Mouse (Mus musculus) MEL (cell line): ENCODE measurements at regions not wholly inside any gene's neighbourhood (a gene's known extent, or its start where the extent isn't known, plus 50 kb on each side); places are given as distances from the start of the nearest gene placed in this dataset.

Experiments used
- DNase-seq: peaks from one replicate; pipeline ENCODE4 v3.0.0; 2011; ENCODE audit warnings: low read depth, low spot score
- H3K27ac ChIP-seq: 2 replicates; pipeline ENCODE4 v1.5.1; 2012; ENCODE audit warnings: low read depth, mild to moderate bottlenecking, control low read depth, low read length, moderate library complexity; ENCODE audit not compliant: control insufficient read depth
- H3K27me3 ChIP-seq, 2 experiments: fragments of 150-350 bp in 1 of 2; sonication (generic) in 1 of 2; 2 replicates each; pipeline ENCODE4 v1.6.1; 2012; ENCODE audit warnings: low read length in 2 of 2, mild to moderate bottlenecking in 2 of 2, improper control_type of control experiment in 1 of 2, moderate library complexity in 1 of 2; ENCODE audit not compliant: insufficient read depth in 2 of 2, control insufficient read depth in 1 of 2
- H3K36me3 ChIP-seq, 2 experiments: 2 replicates each; pipeline ENCODE4 v1.6.1; 2012 to 2014; ENCODE audit warnings: low read length in 2 of 2, improper control_type of control experiment in 1 of 2, inconsistent platforms in 1 of 2, mild to moderate bottlenecking in 1 of 2; ENCODE audit not compliant: insufficient read depth in 2 of 2, control insufficient read depth in 1 of 2
- H3K4me1 ChIP-seq, 2 experiments: fragments of 150-350 bp in 1 of 2; sonication (generic) in 1 of 2; 2 replicates each; pipeline ENCODE4 v1.6.1; 2012; ENCODE audit warnings: low read length in 2 of 2, improper control_type of control experiment in 1 of 2, mild to moderate bottlenecking in 1 of 2; ENCODE audit not compliant: insufficient read depth in 2 of 2, control insufficient read depth in 1 of 2
- H3K4me3 ChIP-seq, 2 experiments: fragments of 150-350 bp in 1 of 2; sonication (generic) in 1 of 2; 2 replicates each; pipeline ENCODE4 v1.5.1; 2012; ENCODE audit warnings: low read depth in 2 of 2, low read length in 2 of 2, mild to moderate bottlenecking in 2 of 2, moderate library complexity in 2 of 2, control low read depth in 1 of 2, improper control_type of control experiment in 1 of 2; ENCODE audit not compliant: control insufficient read depth in 1 of 2, insufficient read depth in 1 of 2
- H3K79me2 ChIP-seq: 2 replicates; pipeline ENCODE4 v1.6.1; 2012; ENCODE audit warnings: mild to moderate bottlenecking, low read length, moderate library complexity; ENCODE audit not compliant: control insufficient read depth, poor library complexity, insufficient read depth
- H3K9ac ChIP-seq: 2 replicates; pipeline ENCODE4 v1.6.1; 2012; ENCODE audit warnings: low read depth, mild to moderate bottlenecking, control low read depth, low read length, moderate library complexity; ENCODE audit not compliant: control insufficient read depth, poor library complexity, severe bottlenecking
- H3K9me3 ChIP-seq: fragments of 150-350 bp; sonication (generic); replicated peaks from 2 replicates; pipeline ENCODE4 v1.6.1; 2012; ENCODE audit warnings: mild to moderate bottlenecking, low read length, improper control_type of control experiment, moderate library complexity; ENCODE audit not compliant: insufficient read depth
- CTCF ChIP-seq, 3 experiments: IDR thresholded peaks in 2 of 3; conservative IDR thresholded peaks in 1 of 3; 2 replicates each; pipeline ENCODE4 v1.5.1; 2011 to 2012; ENCODE audit warnings: low read length in 3 of 3, low read depth in 2 of 3, mild to moderate bottlenecking in 2 of 3, improper control_type of control experiment in 1 of 3, inconsistent platforms in 1 of 3, mixed read lengths in 1 of 3, moderate library complexity in 1 of 3; ENCODE audit not compliant: control insufficient read depth in 1 of 3, insufficient read depth in 1 of 3, poor library complexity in 1 of 3, severe bottlenecking in 1 of 3
- E2F4 ChIP-seq: IDR thresholded peaks from 2 replicates; pipeline ENCODE4 v1.6.1; 2011; ENCODE audit warnings: low read depth, low read length, improper control_type of control experiment, borderline replicate concordance
- ELF1 ChIP-seq: IDR thresholded peaks from 2 replicates; pipeline ENCODE4 v1.6.1; 2014; ENCODE audit warnings: low read depth, mild to moderate bottlenecking, inconsistent platforms, low read length, improper control_type of control experiment, moderate library complexity
- EP300 ChIP-seq, 2 experiments: IDR thresholded peaks; 2 replicates each; pipeline ENCODE4 v1.6.1; 2011; ENCODE audit warnings: improper control_type of control experiment in 2 of 2, low read length in 2 of 2, low read depth in 1 of 2, mild to moderate bottlenecking in 1 of 2
- ETS1 ChIP-seq: IDR thresholded peaks from 2 replicates; pipeline ENCODE4 v1.6.1; 2012; ENCODE audit warnings: low read depth, mild to moderate bottlenecking, inconsistent platforms, low read length, improper control_type of control experiment, moderate library complexity
- JUND ChIP-seq: IDR thresholded peaks from 2 replicates; pipeline ENCODE4 v1.6.1; 2011; ENCODE audit warnings: low read depth, mild to moderate bottlenecking, improper control_type of control experiment, low read length
- MAFK ChIP-seq: IDR thresholded peaks from 2 replicates; pipeline ENCODE4 v1.6.1; 2011; ENCODE audit warnings: low read depth, mild to moderate bottlenecking, low read length, improper control_type of control experiment, borderline replicate concordance
- MAZ ChIP-seq: IDR thresholded peaks from 2 replicates; pipeline ENCODE4 v1.6.1; 2012; ENCODE audit warnings: low read depth, mild to moderate bottlenecking, inconsistent platforms, low read length, improper control_type of control experiment
- MEF2A ChIP-seq: IDR thresholded peaks from 2 replicates; pipeline ENCODE4 v1.6.1; 2014; ENCODE audit warnings: low read depth, mild to moderate bottlenecking, inconsistent platforms, low read length, improper control_type of control experiment; ENCODE audit not compliant: poor library complexity, insufficient replicate concordance, severe bottlenecking; ENCODE audit errors: extremely low read depth
- MXI1 ChIP-seq: IDR thresholded peaks from 2 replicates; pipeline ENCODE4 v1.6.1; 2011; ENCODE audit warnings: mild to moderate bottlenecking, low read depth, low read length, improper control_type of control experiment
- MYB ChIP-seq: IDR thresholded peaks from 2 replicates; pipeline ENCODE4 v1.6.1; 2011; ENCODE audit warnings: mild to moderate bottlenecking, low read depth, low read length, improper control_type of control experiment
- POLR2AphosphoS5 ChIP-seq: IDR thresholded peaks from 2 replicates; pipeline ENCODE4 v1.6.1; 2012; ENCODE audit warnings: low read depth, borderline replicate concordance, mild to moderate bottlenecking, inconsistent platforms, low read length, moderate library complexity, mixed read lengths
- RAD21 ChIP-seq: IDR thresholded peaks from 2 replicates; pipeline ENCODE4 v1.6.1; 2011; ENCODE audit warnings: mild to moderate bottlenecking, low read depth, low read length, improper control_type of control experiment
- SIN3A ChIP-seq: IDR thresholded peaks from 2 replicates; pipeline ENCODE4 v1.6.1; 2012; ENCODE audit warnings: low read length, improper control_type of control experiment, inconsistent platforms
- SMC3 ChIP-seq: IDR thresholded peaks from 2 replicates; pipeline ENCODE4 v1.6.1; 2011; ENCODE audit warnings: low read depth, low read length, improper control_type of control experiment
- TAL1 ChIP-seq: IDR thresholded peaks from 2 replicates; pipeline ENCODE4 v1.6.1; 2012; ENCODE audit warnings: mild to moderate bottlenecking, inconsistent platforms, low read length, moderate library complexity, mixed read lengths
- TBP ChIP-seq: IDR thresholded peaks from 2 replicates; pipeline ENCODE4 v1.8.0; 2011; ENCODE audit warnings: low read depth, low read length, improper control_type of control experiment
- TCF12 ChIP-seq: IDR thresholded peaks from 2 replicates; pipeline ENCODE4 v1.6.1; 2014; ENCODE audit warnings: low read depth, mild to moderate bottlenecking, inconsistent platforms, low read length, improper control_type of control experiment, moderate library complexity
- USF1 ChIP-seq: IDR thresholded peaks from 2 replicates; pipeline ENCODE4 v1.6.1; 2014; ENCODE audit warnings: low read depth, mild to moderate bottlenecking, inconsistent platforms, low read length, improper control_type of control experiment, moderate library complexity
- USF2 ChIP-seq, 2 experiments: IDR thresholded peaks; 2 replicates each; pipeline ENCODE4 v1.6.1; 2011 to 2012; ENCODE audit warnings: improper control_type of control experiment in 2 of 2, low read length in 2 of 2, borderline replicate concordance in 1 of 2, inconsistent platforms in 1 of 2, low read depth in 1 of 2, mild to moderate bottlenecking in 1 of 2; ENCODE audit not compliant: insufficient read depth in 1 of 2
- ZMIZ1 ChIP-seq: IDR thresholded peaks from 2 replicates; pipeline ENCODE4 v1.6.1; 2012; ENCODE audit warnings: low read depth, mild to moderate bottlenecking, inconsistent platforms, low read length, improper control_type of control experiment, moderate library complexity
- ZNF384 ChIP-seq: IDR thresholded peaks from 2 replicates; pipeline ENCODE4 v1.6.1; 2012; ENCODE audit warnings: low read depth, mild to moderate bottlenecking, inconsistent platforms, low read length, improper control_type of control experiment

DNA sequence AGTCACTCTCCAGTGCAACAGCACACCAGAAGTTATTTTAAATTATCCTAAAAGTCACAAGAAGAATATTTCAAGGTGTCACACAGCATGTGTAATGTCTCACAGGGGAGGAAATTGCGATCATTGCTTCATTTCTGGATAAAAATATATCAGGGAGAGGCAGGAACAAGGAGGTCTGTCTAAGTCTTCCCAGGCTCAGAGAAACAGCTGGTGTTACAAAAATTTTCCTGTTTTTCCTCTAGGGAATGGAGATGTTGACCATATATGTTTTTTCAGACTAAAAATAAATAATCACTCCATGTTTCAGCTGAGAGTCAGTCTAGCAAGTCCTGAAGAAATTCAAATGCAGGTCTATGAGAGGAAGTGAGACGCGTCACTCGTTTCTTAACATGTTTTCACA, 353.5 kb upstream of the Sphkap start:
- DNase-seq, result no peak
- no peak overlapping the region for H3K4me3 ChIP-seq
- H3K9ac ChIP-seq, result no peak overlapping the region
- H3K4me1 ChIP-seq, result no peaks in the 10 kb centered on the region
- no peak overlapping the region for H3K27ac ChIP-seq
- no peak for TF ChIP-seq MAFK
- TF ChIP-seq TCF12, result no peak
- no peak for TF ChIP-seq ZNF384
- no peak for TF ChIP-seq JUND
- TF ChIP-seq ETS1, result no peak
- no peak for TF ChIP-seq E2F4
- TF ChIP-seq ELF1, result no peak
- TF ChIP-seq MAZ, result no peak
- TF ChIP-seq ZMIZ1, result no peak
- TF ChIP-seq SIN3A, result no peak
- no peak for TF ChIP-seq MEF2A
- TF ChIP-seq EP300 (IDR thresholded peaks at IDR 0.05; ENCODE audit: low read depth in 1 of 2, low read length in 2 of 2), result no peak
- TF ChIP-seq TAL1, result no peak
- H3K79me2 ChIP-seq, result no peaks in the 10 kb centered on the region
- no peaks in the 10 kb centered on the region for H3K36me3 ChIP-seq
- H3K9me3 ChIP-seq, result no peaks in the 10 kb centered on the region
- H3K27me3 ChIP-seq, result no peaks in the 10 kb centered on the region

DNA sequence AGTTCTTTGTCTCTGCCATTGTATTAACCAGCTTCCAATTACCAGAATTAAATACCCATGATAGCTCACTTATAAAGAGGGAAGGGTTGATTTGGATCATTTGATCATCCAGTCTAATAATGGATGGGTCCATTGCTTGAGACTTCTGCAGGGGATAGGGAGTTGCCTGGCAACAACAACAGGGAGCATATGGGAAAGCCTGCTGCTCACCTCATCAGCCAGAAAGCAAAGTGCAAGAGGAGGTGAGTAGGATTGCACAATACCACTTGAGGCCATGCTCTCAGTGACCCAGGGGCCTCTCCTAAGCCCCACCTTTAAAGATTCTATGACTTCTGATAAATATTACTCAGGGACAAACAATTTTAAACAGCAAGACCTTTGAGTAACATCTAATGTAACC, 348.9 kb upstream of the Sphkap start:
- TF ChIP-seq MAZ (no peak), POLR2AphosphoS5 (no peak), SMC3 (no peak), MYB (no peak), USF1 (no peak), USF2 (IDR thresholded peaks at IDR 0.05; ENCODE audit: borderline replicate concordance in 1 of 2, insufficient read depth in 1 of 2, low read depth in 1 of 2, low read length in 2 of 2) (no peak), RAD21 (no peak), CTCF (IDR thresholded peaks at IDR 0.05 in 2 of 3, conservative IDR thresholded peaks at IDR 0.05 in 1 of 3; ENCODE audit: control insufficient read depth in 1 of 3, insufficient read depth in 1 of 3, low read depth in 2 of 3, low read length in 3 of 3, poor library complexity in 1 of 3, severe bottlenecking in 1 of 3) (no peak), MXI1 (no peak), TBP (no peak)
- H3K36me3 ChIP-seq, result no peaks in the 10 kb centered on the region
- H3K4me1 ChIP-seq, result no peaks in the 10 kb centered on the region
- H3K9me3 ChIP-seq, result no peaks in the 10 kb centered on the region
- DNase-seq, result no peak
- no peak overlapping the region for H3K9ac ChIP-seq
- no peak overlapping the region for H3K4me3 ChIP-seq
- H3K27me3 ChIP-seq, result no peaks in the 10 kb centered on the region
- no peak overlapping the region for H3K27ac ChIP-seq
- no peaks in the 10 kb centered on the region for H3K79me2 ChIP-seq
